7 mouse cellular contexts compared by ENCODE assay signal in genomic region chr14:52123918-52124317, GRCm38 (mm10). TPM values are rescaled to one million over a fixed set of nuclear protein-coding genes. Genes with fewer than 3 reads are reported as not detected.
A peak's percentile ranks its signal among the peaks of the same experiment; 100 is the strongest.
DNase-seq lines count a peak whose midpoint lies in the region; ATAC-seq and TF ChIP-seq lines count a peak whose summit lies in the region.

No protein-coding gene starts in this region.

- H3K9me3 ChIP-seq in MEL (replicated peaks; ENCODE audit: insufficient read depth, low read length): no peaks in the 10 kb centered on the region
- no peaks in the 10 kb centered on the region for H3K9me3 ChIP-seq in lung, embryonic 16.5 days (ENCODE audit: control insufficient read depth, low read length)

- TF ChIP-seq POLR2A in MEL (IDR thresholded peaks at IDR 0.05; ENCODE audit: control insufficient read depth in 1 of 2, insufficient read depth in 1 of 2, low read depth in 1 of 2, low read length in 2 of 2, poor library complexity in 1 of 2): no peak

- ATAC-seq in lung, embryonic 16.5 days (ENCODE audit: low read depth): peak; percentile 32; the same call in 1 of the 2 replicates

- no peak overlapping the region for H3K27ac ChIP-seq in MEL (ENCODE audit: control insufficient read depth, low read depth, low read length)
- H3K27ac ChIP-seq in lung, embryonic 16.5 days (ENCODE audit: low read length): no peak overlapping the region

- TF ChIP-seq EP300 in MEL (IDR thresholded peaks at IDR 0.05; ENCODE audit: low read depth in 1 of 2, low read length in 2 of 2): no peak

- H3K4me1 ChIP-seq in MEL (ENCODE audit: control insufficient read depth in 1 of 2, insufficient read depth in 2 of 2, low read length in 2 of 2): no peaks in the 10 kb centered on the region
- H3K4me1 ChIP-seq in lung, embryonic 16.5 days (replicated peaks; ENCODE audit: control insufficient read depth, insufficient read depth, low read length): 0 out of 2 replicates have a peak, but pooled peaks cover 3% of the 10 kb centered on the region

- H3K4me3 ChIP-seq in MEL (ENCODE audit: control insufficient read depth in 1 of 2, insufficient read depth in 1 of 2, low read depth in 2 of 2, low read length in 2 of 2): no peak overlapping the region
- H3K4me3 ChIP-seq in lung, embryonic 16.5 days (ENCODE audit: low read length): no peak overlapping the region

- H3K79me2 ChIP-seq in MEL (ENCODE audit: control insufficient read depth, insufficient read depth, low read length, poor library complexity): no peaks in the 10 kb centered on the region

- 18% methylated on average over 4 of the region's 4 CpGs for WGBS in lung, embryonic 16.5 days

- no peak overlapping the region for H3K9ac ChIP-seq in MEL (ENCODE audit: control insufficient read depth, low read depth, low read length, poor library complexity, severe bottlenecking)
- no peak overlapping the region for H3K9ac ChIP-seq in lung, embryonic 16.5 days (ENCODE audit: low read length)

- peaks cover 0 to 5% of the 10 kb centered on the region in 2 experiments for H3K27me3 ChIP-seq in MEL (ENCODE audit: control insufficient read depth in 1 of 2, insufficient read depth in 2 of 2, low read length in 2 of 2)
- H3K27me3 ChIP-seq in lung, embryonic 16.5 days (ENCODE audit: control insufficient read depth, insufficient read depth, low read depth, low read length): peaks cover 2% of the 10 kb centered on the region; the same call in 1 of the 2 replicates

- no peak overlapping the region for H3K4me2 ChIP-seq in lung, embryonic 16.5 days (ENCODE audit: low read depth, low read length)

- H3K36me3 ChIP-seq in MEL (ENCODE audit: control insufficient read depth in 1 of 2, insufficient read depth in 2 of 2, low read length in 2 of 2): no peaks in the 10 kb centered on the region
- no peaks in the 10 kb centered on the region for H3K36me3 ChIP-seq in lung, embryonic 16.5 days (ENCODE audit: control insufficient read depth, insufficient read depth, low read length)

- TF ChIP-seq CTCF in MEL (IDR thresholded peaks at IDR 0.05 in 2 of 3, conservative IDR thresholded peaks at IDR 0.05 in 1 of 3; ENCODE audit: control insufficient read depth in 1 of 3, insufficient read depth in 1 of 3, low read depth in 2 of 3, low read length in 3 of 3, poor library complexity in 1 of 3, severe bottlenecking in 1 of 3): peak; percentile 67 to 82 (median 70)

- peak; percentile 78 for DNase-seq in CD4-positive helper T cell, adult 2 months (ENCODE audit: low read depth, low spot score)
- peak; percentile 79 for DNase-seq in MEL (ENCODE audit: low read depth, low spot score)
- peak; percentile 71 for DNase-seq in cerebellum, adult 8-10 months
- DNase-seq in frontal cortex, postnatal 25 days (ENCODE audit: low spot score in 2 of 2): peak; percentile 53 to 70
- DNase-seq in kidney, postnatal 4 days: peak; percentile 83 to 85
- peak; percentile 28 for DNase-seq in skeletal muscle tissue, adult 2 months (ENCODE audit: low read depth, low spot score)

- peak; percentile 82 for TF ChIP-seq RAD21 in MEL (IDR thresholded peaks at IDR 0.05; ENCODE audit: low read depth, low read length)

TF ChIP-seq in MEL, 35 proteins besides CTCF, POLR2A, EP300 and RAD21:
- TF ChIP-seq HCFC1 (IDR thresholded peaks at IDR 0.05; ENCODE audit: low read depth, low read length): no peak
- peak; percentile 75 for TF ChIP-seq SMC3 (IDR thresholded peaks at IDR 0.05; ENCODE audit: low read depth, low read length)
- no peak for TF ChIP-seq USF2 (IDR thresholded peaks at IDR 0.05; ENCODE audit: borderline replicate concordance in 1 of 2, insufficient read depth in 1 of 2, low read depth in 1 of 2, low read length in 2 of 2)
- no peak for TF ChIP-seq MYC (IDR thresholded peaks at IDR 0.05; ENCODE audit: low read depth, low read length)
- no peak for TF ChIP-seq ZMIZ1 (IDR thresholded peaks at IDR 0.05; ENCODE audit: low read depth, low read length)
- TF ChIP-seq GATA1 (IDR thresholded peaks at IDR 0.05; ENCODE audit: low read depth, low read length): no peak
- peak; percentile 83 for TF ChIP-seq ZC3H11A (IDR thresholded peaks at IDR 0.05; ENCODE audit: low read depth, low read length)
- TF ChIP-seq RCOR1 (IDR thresholded peaks at IDR 0.05; ENCODE audit: low read depth, low read length): no peak
- no peak for TF ChIP-seq NRF1 (IDR thresholded peaks at IDR 0.05; ENCODE audit: insufficient read depth, low read depth, low read length, poor library complexity, severe bottlenecking)
- no peak for TF ChIP-seq MXI1 (IDR thresholded peaks at IDR 0.05; ENCODE audit: low read depth, low read length)
- no peak for TF ChIP-seq BHLHE40 (IDR thresholded peaks at IDR 0.05; ENCODE audit: borderline replicate concordance, low read depth, low read length)
- TF ChIP-seq SIN3A (IDR thresholded peaks at IDR 0.05; ENCODE audit: low read length): 0 out of 2 replicates have a peak, but pooled peaks have one; percentile 41
- TF ChIP-seq TCF12 (IDR thresholded peaks at IDR 0.05; ENCODE audit: low read depth, low read length): no peak
- 0 out of 2 replicates have a peak, but pooled peaks have one; percentile 21 for TF ChIP-seq ZNF384 (IDR thresholded peaks at IDR 0.05; ENCODE audit: low read depth, low read length)
- no peak for TF ChIP-seq POLR2AphosphoS2 (IDR thresholded peaks at IDR 0.05; ENCODE audit: low read length)

RNA-seq across cellular contexts. Expression of gene Rpgrip1, which starts 13.4 kb away (rescaled TPM):
- total RNA-seq in MEL (2012; rRNA removed): 3.7 and 4.8 TPM in 2 replicates
- polyA plus RNA-seq in MEL (2012; ENCODE audit: insufficient read depth in 1 of 2, insufficient read length in 2 of 2, low read depth in 1 of 2, low replicate concordance in 2 of 2, missing spikeins in 1 of 2): 10 to 100 TPM in 1 of 2 experiments, not detected in 1; 36.0 TPM
- polyA plus RNA-seq in lung, embryonic 16.5 days (2015; fragmentation: Nextera tagmentation; extraction: Ambion mirVana): 57.8 and 59.1 TPM in 2 replicates

RNA-seq across cellular contexts. Expression of gene Hnrnpc, which starts 20.1 kb away (rescaled TPM):
- 272 and 346 TPM in 2 replicates for total RNA-seq in MEL (2012; rRNA removed)
- 1,000 to 10,000 TPM in 1 of 2 experiments, 100 to 1,000 TPM in 1; 626 to 3,096 TPM for polyA plus RNA-seq in MEL (2012; ENCODE audit: insufficient read depth in 1 of 2, insufficient read length in 2 of 2, low read depth in 1 of 2, low replicate concordance in 2 of 2, missing spikeins in 1 of 2)
- polyA plus RNA-seq in lung, embryonic 16.5 days (2015; fragmentation: Nextera tagmentation; extraction: Ambion mirVana): 603 and 612 TPM in 2 replicates

Comparison
In these comparisons a context has a peak if more than half of its experiments do, and no peak if none do; other contexts are left out.
1. DNase-seq: peak in every context shown above with its lines; median percentile 84 in kidney, postnatal 4 days; 79 in MEL; 78 in CD4-positive helper T cell, adult 2 months; 71 in cerebellum, adult 8-10 months; 62 in frontal cortex, postnatal 25 days; 28 in skeletal muscle tissue, adult 2 months.